ENCODE assay signal across 9 mouse cellular contexts in genomic region chr5:125273666-125274109, GRCm38 (mm10).
A peak's percentile ranks its signal among the peaks of the same experiment; 100 is the strongest.
DNase-seq lines count a peak whose midpoint lies in the region; ATAC-seq and TF ChIP-seq lines count a peak whose summit lies in the region.
"Had no signal": no experiment of that assay in that cellular context is flagged by ENCODE, and none has a peak within 500 bp of the region (broad histone marks: within the 10 kb centered on the region; RNA-seq: fewer than 3 reads in every experiment).

No protein-coding gene starts in this region.

- no peaks in the 10 kb centered on the region for H3K9me3 ChIP-seq in ES-E14 (ENCODE audit: control insufficient read depth, insufficient read depth, low read depth, low read length)
- no peaks in the 10 kb centered on the region for H3K9me3 ChIP-seq in embryonic facial prominence, embryonic 14.5 days (ENCODE audit: control insufficient read depth, low read length)
- H3K9me3 ChIP-seq in heart, embryonic 10.5 days = no peaks in the 10 kb centered on the region
- peaks cover 3% of the 10 kb centered on the region; the same call in 1 of the 2 replicates for H3K9me3 ChIP-seq in liver, embryonic 15.5 days (replicated peaks)
- H3K9me3 ChIP-seq: neural tube, embryonic 12.5 days had no signal

- DNase-seq in ES-E14 (ENCODE audit: low read depth, low spot score) = no peak
- peak; percentile 87 for DNase-seq in adrenal gland, postnatal 10 days
- peak; percentile 91 for DNase-seq in embryonic facial prominence, embryonic 14.5 days (ENCODE audit: low spot score)
- DNase-seq in heart, embryonic 10.5 days (ENCODE audit: low spot score) = peak; percentile 89
- peak; percentile 28 to 69 for DNase-seq in kidney, postnatal 36 days
- DNase-seq in ovary, postnatal 36 days (ENCODE audit: low spot score) = peak; percentile 64

- H3K27me3 ChIP-seq in embryonic facial prominence, embryonic 14.5 days (replicated peaks; ENCODE audit: control insufficient read depth, insufficient read depth, low read length) = no peaks in the 10 kb centered on the region
- no peaks in the 10 kb centered on the region for H3K27me3 ChIP-seq in heart, embryonic 10.5 days (ENCODE audit: insufficient read depth, poor library complexity, severe bottlenecking)
- no peaks in the 10 kb centered on the region; the same call in 1 of the 2 replicates for H3K27me3 ChIP-seq in liver, embryonic 15.5 days
- H3K27me3 ChIP-seq: neural tube, embryonic 12.5 days had no signal

- 0 out of 2 replicates have a peak overlapping the region, but pooled peaks have one; percentile 2 for H3K4me2 ChIP-seq in embryonic facial prominence, embryonic 14.5 days (ENCODE audit: low read depth, low read length)
- 0 out of 2 replicates have a peak overlapping the region, but pooled peaks have one; percentile 10 for H3K4me2 ChIP-seq in liver, embryonic 15.5 days
- H3K4me2 ChIP-seq: neural tube, embryonic 12.5 days had no signal

- H3K4me3 ChIP-seq in ES-E14 (ENCODE audit: insufficient read depth in 1 of 2, low read depth in 1 of 2, low read length in 2 of 2, poor library complexity in 1 of 2, severe bottlenecking in 1 of 2) = no peak overlapping the region
- no peak overlapping the region for H3K4me3 ChIP-seq in embryonic facial prominence, embryonic 14.5 days (ENCODE audit: low read depth, low read length)
- H3K4me3 ChIP-seq in heart, embryonic 10.5 days = peak overlapping the region; percentile 33
- no peak overlapping the region for H3K4me3 ChIP-seq in liver, embryonic 15.5 days (replicated peaks)
- H3K4me3 ChIP-seq: neural tube, embryonic 12.5 days had no signal

- peak overlapping the region; percentile 60; the same call in 1 of the 2 replicates for H3K27ac ChIP-seq in ES-E14 (ENCODE audit: insufficient read depth, low read depth, low read length, poor library complexity, severe bottlenecking)
- peak overlapping the region; percentile 63 for H3K27ac ChIP-seq in embryonic facial prominence, embryonic 14.5 days (replicated peaks; ENCODE audit: low read depth, low read length)
- peak overlapping the region; percentile 62 for H3K27ac ChIP-seq in heart, embryonic 10.5 days
- peak overlapping the region; percentile 48; the same call in 1 of the 2 replicates for H3K27ac ChIP-seq in liver, embryonic 15.5 days (replicated peaks)
- H3K27ac ChIP-seq: neural tube, embryonic 12.5 days had no signal

- peaks cover 0 to 3% of the 10 kb centered on the region in 2 experiments; a peak in 2 of 4 replicates for H3K4me1 ChIP-seq in ES-E14 (ENCODE audit: control insufficient read depth in 2 of 2, insufficient read depth in 2 of 2, low read length in 2 of 2, poor library complexity in 1 of 2)
- peaks cover 9% of the 10 kb centered on the region for H3K4me1 ChIP-seq in embryonic facial prominence, embryonic 14.5 days (ENCODE audit: control insufficient read depth, insufficient read depth, low read length)
- H3K4me1 ChIP-seq in heart, embryonic 10.5 days = peaks cover 34% of the 10 kb centered on the region
- peaks cover 34% of the 10 kb centered on the region for H3K4me1 ChIP-seq in liver, embryonic 15.5 days (replicated peaks)

- peaks cover 5% of the 10 kb centered on the region; the same call in 1 of the 2 replicates for H3K36me3 ChIP-seq in ES-E14 (ENCODE audit: control insufficient read depth, insufficient read depth, low read length, poor library complexity, severe bottlenecking)
- peaks cover 13% of the 10 kb centered on the region for H3K36me3 ChIP-seq in embryonic facial prominence, embryonic 14.5 days (ENCODE audit: control insufficient read depth, insufficient read depth, low read length)
- H3K36me3 ChIP-seq in heart, embryonic 10.5 days = peaks cover 15% of the 10 kb centered on the region
- peaks cover 18% of the 10 kb centered on the region for H3K36me3 ChIP-seq in liver, embryonic 15.5 days (replicated peaks)
- H3K36me3 ChIP-seq: neural tube, embryonic 12.5 days had no signal

- in situ Hi-C loops in ES-E14 (cut with MboI; ENCODE audit: low sequenced_read_pairs in 2 of 2, unreplicated experiment in 2 of 2) = loop anchor here in 1 of 2 experiments (5.0 kb wide), 1 partner anchor 366 kb away; no protein-coding TSS in a partner anchor

- WGBS in embryonic facial prominence, embryonic 14.5 days = 7% methylated on average over 8 of the region's 8 CpGs
- 11% methylated on average over 8 of the region's 8 CpGs for WGBS in heart, embryonic 10.5 days
- WGBS in liver, embryonic 15.5 days (ENCODE audit: insufficient replicate concordance) = under 1% methylated on average over 8 of the region's 8 CpGs

- H3K9ac ChIP-seq in ES-E14 (ENCODE audit: insufficient read depth, low read depth, low read length, poor library complexity, severe bottlenecking) = no peak overlapping the region
- H3K9ac ChIP-seq in embryonic facial prominence, embryonic 14.5 days (ENCODE audit: low read depth, low read length) = no peak overlapping the region
- H3K9ac ChIP-seq in liver, embryonic 15.5 days = no peak overlapping the region
- H3K9ac ChIP-seq: neural tube, embryonic 12.5 days had no signal

- peak; percentile 64 for ATAC-seq in embryonic facial prominence, embryonic 14.5 days (ENCODE audit: low read depth)
- ATAC-seq in liver, embryonic 15.5 days (ENCODE audit: insufficient read depth) = peak; percentile 76
- no peak for ATAC-seq in erythroid progenitor cell, adult 5-6 weeks (replicated peaks; ENCODE audit: low FRiP score, poor library complexity, severe bottlenecking)

TF ChIP-seq in ES-E14, 5 proteins besides CTCF, POLR2A, EP300 and RAD21:
- no peak for TF ChIP-seq CHD2 (IDR thresholded peaks at IDR 0.05; ENCODE audit: low read depth, low read length)
- no peak for TF ChIP-seq ZNF384 (IDR thresholded peaks at IDR 0.05; ENCODE audit: low read depth, low read length)
- no peak for TF ChIP-seq ZC3H11A (IDR thresholded peaks at IDR 0.05; ENCODE audit: borderline replicate concordance, low read depth, low read length)
- TF ChIP-seq MAFK (IDR thresholded peaks at IDR 0.05; ENCODE audit: insufficient read depth, low read depth, low read length) = no peak
- TF ChIP-seq HCFC1 (IDR thresholded peaks at IDR 0.05; ENCODE audit: borderline replicate concordance, insufficient read depth, low read length) = no peak
